Mouse (Mus musculus) lung, postnatal 25 days (tissue): ENCODE results near the gene Tnip1.
A peak's percentile ranks its signal among the peaks of the same experiment; 100 is the strongest.

Source experiments
- DNase-seq: peaks from one replicate; pipeline ENCODE4 v3.0.0; 2022; ENCODE audit warnings: low spot score

Tnip1 gene

GRCm38 (mm10) chr11:54934198-54934597 lies 28.5 kb downstream of the Tnip1 start:
- DNase-seq: no peak

DNA sequence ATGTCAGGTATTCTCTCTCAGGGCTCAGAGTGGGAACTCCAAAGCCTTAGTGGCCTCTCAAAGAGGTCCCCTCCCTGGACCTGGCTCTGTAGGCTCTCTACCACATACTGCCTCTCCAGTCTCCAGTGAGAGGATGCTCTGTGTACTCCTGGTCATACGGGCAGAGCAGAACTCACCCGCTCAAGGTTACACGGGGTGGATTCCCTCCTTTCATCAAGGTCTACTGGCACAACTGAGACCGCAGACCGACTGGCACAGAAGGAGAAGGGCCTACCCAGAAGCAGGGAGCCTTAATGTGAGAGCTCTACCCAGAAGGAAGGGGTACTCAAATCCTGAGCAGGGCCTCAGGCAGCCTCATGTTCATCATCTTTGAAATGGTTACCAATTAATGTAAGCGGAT lies 30.2 kb downstream of the Tnip1 start:
- no peak for DNase-seq

DNA sequence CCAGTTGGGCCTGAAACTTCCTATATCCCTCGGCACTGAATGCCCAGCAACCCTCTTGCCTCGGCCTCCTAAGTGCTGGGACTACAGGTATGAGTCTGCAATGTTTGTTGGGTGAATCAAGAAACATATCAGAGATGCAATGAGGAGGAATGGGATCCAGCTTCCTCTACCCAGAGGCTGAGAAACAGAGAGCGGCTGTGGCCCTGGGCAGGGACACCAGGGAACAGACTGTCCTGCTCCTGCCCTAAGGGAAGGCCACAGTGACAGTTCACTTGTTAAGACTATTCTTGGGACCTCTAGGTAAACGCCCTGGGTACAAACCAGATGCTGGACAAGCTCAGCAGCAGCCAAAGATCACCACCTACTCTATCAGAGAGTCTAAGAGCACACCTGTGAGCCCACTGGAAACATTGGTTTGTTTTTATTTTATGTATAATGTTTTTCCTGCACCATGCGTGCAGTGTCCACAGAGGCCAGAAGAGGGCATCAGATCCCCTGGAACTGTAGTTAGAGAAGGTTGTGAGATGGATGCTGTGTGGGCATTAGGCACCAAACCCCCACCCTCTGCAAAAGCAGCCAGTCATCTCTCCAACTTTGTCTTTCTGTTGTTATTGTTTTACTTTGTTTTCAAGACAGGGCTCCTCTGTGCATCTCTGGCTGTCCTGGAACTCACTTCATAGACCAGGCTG lies 31.2 kb downstream of the Tnip1 start:
- peak; percentile 55 for DNase-seq

GRCm38 (mm10) chr11:54930318-54930979 lies 32.3 kb downstream of the Tnip1 start:
- DNase-seq: peak; percentile 45

DNA sequence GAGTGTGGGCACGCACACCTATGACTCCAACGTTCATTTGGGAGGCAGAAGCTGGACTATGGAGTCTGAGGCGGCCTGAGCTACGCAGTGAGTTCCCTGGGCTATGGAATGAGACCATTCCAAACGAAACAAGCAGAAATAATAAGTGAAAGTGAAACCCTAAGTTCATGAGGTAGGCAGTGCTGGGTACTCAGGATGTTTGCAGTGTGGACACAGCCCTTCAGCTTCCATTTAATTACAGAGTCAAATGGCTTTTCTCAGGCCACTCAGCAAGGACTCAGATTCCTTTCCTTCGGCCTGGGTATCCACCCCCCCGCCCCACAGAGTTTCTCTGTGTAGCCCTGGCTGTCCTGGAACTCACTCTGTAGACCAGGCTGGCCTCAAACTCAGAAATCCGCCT lies 33.0 kb downstream of the Tnip1 start:
- DNase-seq: no peak

DNA sequence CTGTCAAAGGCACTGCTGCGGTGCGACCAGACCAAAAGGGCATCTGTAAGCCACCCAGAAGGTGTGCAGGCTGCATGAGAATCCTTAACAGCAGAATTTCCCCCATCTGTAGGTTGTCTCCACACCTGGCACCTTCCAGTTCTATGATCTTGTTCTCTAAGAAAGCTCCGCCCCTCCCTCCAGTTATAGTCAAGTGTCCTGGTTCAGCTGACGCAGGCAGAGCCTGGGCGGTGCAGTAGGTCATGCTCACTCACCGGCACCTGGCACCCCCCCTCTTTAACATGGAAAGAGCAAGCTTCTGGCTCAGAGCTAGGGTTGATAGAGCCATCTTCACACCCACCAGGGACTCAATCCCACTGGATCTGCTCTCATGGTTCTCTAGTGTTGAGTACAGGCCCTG lies 33.4 kb downstream of the Tnip1 start:
- peak; percentile 38 for DNase-seq

DNA sequence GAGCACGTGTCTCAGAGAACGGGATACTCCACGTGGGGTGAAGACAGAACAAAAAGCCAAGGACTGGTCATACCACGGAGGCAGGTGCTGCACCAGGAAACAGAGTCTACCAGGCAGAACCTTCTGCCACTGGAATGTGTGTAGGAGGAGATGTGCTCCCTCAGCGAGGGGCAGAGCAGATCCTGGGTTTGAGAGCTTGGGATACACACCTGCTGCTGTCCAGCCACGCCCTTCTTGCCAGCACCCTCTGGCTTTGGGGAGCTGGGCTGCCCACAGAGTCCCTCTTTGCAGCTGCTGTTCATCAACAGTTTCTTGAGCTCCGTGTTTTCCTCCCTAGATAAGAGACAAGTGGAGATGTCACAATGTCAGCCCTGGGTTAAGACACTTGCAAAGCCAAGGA lies 33.8 kb downstream of the Tnip1 start:
- no peak for DNase-seq

GRCm38 (mm10) chr11:54928219-54928618 lies 34.5 kb downstream of the Tnip1 start:
- DNase-seq: no peak

DNA sequence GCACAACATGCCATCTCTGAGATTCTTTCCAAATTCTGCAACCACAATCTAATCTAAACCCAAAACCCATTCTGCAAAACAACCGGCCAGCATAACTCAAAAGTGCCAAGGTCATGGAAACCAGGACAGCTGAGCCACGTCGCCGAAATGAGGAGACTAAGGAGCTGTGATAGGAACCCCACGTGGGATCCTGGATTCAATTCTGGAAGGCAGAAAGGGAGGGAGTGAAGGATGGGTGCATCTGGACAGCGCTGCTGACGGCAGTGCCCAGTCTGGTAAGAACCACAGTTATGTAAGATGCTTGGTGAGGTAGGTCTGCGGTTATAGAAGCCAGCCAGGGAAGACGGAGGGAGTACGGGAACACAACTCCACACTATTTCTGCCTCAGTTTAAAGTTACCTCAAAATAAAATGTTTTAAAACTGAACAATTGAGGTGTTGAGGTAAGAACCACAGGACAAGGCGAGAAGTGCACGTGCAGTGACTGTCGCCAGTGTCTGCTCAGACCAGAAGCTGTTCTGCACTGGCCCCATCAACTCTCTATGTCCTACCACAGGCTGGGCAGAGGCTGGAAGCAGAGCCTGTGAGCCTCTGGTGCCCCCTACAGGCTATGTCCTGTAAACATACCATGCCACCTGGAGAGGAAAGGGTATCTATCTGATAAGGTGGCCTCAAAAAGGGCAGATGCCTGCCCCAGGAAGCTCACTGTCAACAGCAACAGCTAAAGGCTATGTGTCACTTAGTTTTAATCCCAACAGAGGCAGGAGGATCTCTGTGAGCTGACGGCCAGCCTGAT lies 35.2 kb downstream of the Tnip1 start:
- DNase-seq: peak; percentile 63

DNA sequence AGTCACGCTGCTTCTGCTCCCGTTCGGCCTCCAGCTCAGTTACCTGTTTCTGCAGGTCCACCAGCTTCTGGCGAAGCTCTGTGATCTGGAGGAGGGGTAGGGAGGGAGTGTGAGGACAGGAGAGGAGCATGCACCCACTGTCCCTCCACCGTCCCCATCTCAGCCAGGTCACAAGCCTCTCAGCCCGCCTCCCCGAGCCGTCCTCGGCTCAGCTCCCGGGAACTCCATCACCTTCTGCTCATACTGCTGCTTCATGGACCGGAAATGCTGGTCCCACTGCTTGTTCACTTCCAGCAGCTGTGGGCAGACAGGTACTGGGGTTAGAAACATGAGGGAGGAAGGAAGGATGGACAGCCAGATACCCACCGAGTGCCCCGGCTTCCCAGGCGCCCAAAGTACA lies 38.6 kb downstream of the Tnip1 start:
- DNase-seq: no peak

- DNase-seq: no peak
Measured at GRCm38 (mm10) chr11:54922488-54922887, 40.2 kb downstream of the Tnip1 start.

DNA sequence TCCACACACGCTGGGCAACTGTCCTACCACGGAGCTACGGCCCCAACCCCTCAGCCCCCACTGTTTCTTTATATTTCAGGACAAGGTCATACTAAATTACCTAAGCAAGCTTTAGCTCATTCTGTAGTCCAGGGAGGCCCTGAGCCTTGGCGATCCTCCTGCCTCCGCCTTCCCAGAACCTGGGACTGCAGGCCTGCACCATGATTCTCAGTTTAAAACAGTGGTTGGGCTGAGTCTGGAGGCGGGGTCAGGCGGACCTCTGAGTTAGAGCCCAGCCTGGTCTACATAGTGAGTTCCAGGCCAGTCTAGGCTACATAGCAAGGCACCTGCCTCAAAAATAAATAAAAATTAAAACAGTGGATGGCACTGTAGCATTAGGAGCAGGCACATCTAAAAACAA lies 40.9 kb downstream of the Tnip1 start:
- DNase-seq: no peak

DNA sequence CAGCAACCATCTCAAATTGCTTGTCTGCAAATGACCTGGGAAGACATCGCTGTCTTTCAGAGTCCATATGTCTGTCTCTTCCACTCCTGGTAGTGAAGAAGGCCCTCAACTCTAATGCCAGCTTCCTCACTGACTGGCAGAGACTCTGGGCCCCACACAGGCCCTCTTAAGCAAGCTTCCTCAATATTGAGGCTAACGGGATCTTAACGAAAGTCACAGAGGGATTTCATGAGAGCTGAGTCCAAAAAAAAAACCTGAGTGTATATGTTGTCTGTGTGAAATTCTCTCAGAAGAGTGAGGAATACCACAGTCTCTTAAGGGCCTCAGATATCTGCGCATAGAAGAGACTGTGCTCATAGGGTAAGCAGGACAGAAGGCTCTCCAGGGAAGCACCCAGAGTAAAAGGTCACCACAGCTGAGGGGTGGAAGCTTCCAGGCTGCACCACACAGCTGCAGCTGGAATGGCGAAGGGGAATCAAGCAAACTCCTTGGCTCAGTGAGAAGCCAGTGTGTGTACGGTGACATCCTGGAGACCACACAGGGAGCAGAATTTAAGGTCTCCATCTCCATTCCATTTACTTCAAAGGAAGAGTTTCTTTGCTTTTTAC lies 41.6 kb downstream of the Tnip1 start:
- DNase-seq: no peak

- no peak for DNase-seq
Measured at GRCm38 (mm10) chr11:54920127-54920972, 42.4 kb downstream of the Tnip1 start.

- DNase-seq: no peak
Measured at GRCm38 (mm10) chr11:54918273-54918672, 44.4 kb downstream of the Tnip1 start.

DNA sequence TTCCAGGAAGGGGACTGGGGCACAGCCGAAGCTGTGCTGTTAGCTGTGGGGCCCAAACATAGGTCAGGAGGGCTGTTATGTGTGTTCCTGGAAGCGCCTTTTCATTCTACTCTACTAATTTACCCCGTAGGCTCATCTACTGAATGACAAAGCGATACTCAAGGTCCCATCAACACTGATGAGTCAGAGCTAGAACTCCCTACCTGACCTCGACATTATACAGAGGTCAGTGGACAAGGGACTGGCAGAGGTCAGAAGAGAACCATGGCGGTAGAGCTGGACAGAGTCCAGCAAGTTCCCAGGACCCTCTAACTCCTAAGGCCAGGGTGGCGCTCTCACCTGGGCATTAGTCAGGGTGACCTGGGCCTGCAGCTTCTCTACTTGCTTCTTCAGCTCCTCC lies 45.3 kb downstream of the Tnip1 start:
- DNase-seq: no peak

GRCm38 (mm10) chr11:54913841-54914240 lies 48.9 kb downstream of the Tnip1 start:
- DNase-seq: no peak

DNA sequence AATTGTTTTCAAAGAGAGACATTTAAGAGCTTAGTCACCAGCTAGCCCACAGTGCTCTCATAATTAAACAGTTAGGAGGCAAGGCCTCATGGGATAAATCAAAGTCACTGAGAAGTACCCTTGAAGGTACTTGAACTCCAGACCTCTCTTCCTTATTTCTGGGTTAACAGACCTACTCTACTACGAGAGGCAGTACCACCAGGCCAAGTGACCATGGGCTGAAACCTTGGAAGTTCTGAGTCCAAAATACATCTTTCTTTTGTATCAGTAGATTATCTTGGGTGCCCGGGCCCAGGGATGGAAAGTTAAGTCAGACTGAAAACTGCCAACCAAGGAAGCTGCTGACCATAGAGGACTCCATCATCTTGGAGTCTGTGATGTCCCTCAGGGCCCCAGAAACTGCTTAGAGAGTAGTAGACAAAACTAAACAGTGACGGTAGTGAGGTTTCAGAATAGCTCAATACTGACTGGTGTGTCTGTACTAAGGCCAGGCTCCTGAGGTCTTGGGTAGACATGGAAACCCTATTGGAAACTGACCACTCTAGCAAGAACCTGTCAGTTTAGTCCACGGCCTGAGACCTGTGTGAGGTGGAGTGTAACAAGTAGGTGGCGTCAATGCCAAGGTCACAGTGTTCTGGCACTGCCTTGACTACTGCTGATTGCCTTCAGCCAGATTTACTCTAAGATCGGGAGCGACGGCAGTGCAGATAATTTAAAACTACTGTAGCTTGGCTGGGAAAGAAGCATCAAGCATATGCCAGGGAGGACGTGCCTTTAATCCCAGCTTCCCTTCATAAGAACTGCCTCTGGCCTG lies 50.0 kb downstream of the Tnip1 start:
- DNase-seq: no peak

GRCm38 (mm10) chr11:54911671-54912502 lies 50.8 kb downstream of the Tnip1 start:
- no peak for DNase-seq

GRCm38 (mm10) chr11:54911201-54911600 lies 51.5 kb downstream of the Tnip1 start:
- DNase-seq: no peak
